Mouse (Mus musculus) left cerebral cortex, adult 18-20 months (tissue): ENCODE results near the gene Ms4a4d. TPM values are rescaled to one million over a fixed set of nuclear protein-coding genes. Genes with fewer than 3 reads are reported as not detected.
"Not testable (repeated sequence)": the region's sequence is repeated elsewhere in the genome, so short reads cannot be mapped to it uniquely, and the experiment has no call there.

Source experiments
- DNase-seq, 2 experiments: peaks; one replicate each; pipeline ENCODE4 v3.0.0; 2021 to 2022; ENCODE audit warnings: low spot score in 2 of 2, mixed read lengths in 1 of 2
- total RNA-seq, 2 experiments: library from RNA; stranded (reverse); gene quantifications; 2 replicates each; pipeline ENCODE4 v1.2.3; 2021

Gene Ms4a4d
- total RNA-seq, 2 experiments from 2014 or later, result not detected

DNA sequence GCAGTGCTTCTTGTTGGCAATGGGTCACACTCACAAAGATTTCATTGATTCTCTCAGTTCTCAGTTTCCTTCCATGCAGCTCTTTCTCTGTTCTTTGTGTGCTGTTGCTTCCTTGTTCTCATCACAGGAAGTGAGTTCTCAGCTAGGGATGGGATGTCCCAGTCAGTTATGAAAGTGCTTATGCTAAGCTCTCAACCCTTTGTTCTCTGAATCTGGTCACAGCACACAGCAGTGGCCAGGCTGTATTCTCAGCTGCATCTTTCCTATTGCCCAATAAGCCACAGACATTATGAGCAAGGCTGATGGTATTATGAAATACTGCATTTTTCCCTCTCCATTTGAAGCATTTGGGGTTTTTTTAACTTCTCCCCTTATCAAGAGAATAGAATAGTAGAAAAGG, 23.0 kb downstream of the Ms4a4d start:
- not testable (repeated sequence) for DNase-seq

DNA sequence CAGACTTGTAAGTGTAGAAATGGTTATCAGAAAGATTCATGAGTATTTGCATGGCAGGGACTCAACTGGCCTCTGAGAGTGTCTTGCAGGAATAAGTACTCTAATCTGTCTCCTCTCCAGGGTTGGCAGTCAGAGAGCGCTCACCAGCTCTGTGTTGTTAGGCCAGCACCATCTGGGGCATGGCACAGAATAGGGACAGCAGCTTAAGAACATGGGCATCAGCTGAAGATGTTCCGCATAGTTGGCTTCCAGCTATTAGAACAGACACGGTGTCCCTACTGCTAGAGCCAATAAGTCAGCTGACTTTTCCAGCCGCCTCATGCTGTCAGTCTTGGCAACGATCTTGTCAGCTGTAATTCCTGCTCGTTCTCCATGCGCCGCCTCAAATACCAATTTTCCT, 38.4 kb downstream of the Ms4a4d start:
- DNase-seq, result no peak

DNA sequence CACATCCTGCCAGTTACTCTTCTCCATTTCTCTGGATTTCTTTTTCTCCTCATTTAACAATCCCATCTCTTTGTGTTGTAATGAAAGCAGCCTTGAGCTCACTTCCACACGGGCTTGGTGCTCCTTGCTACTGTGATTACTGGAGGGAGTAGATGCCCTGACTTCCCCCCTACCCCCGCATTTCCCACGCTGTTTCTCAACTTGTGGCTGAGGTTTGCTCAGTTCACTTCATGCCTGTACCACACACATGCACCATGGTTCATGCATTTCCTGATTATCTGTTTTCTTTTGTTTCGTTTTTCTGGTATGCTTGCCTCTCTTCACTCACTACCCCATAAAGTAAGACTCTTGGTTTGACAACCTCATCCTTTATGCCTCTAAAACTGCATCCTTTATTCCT, 52.6 kb downstream of the Ms4a4d start:
- no peak for DNase-seq

DNA sequence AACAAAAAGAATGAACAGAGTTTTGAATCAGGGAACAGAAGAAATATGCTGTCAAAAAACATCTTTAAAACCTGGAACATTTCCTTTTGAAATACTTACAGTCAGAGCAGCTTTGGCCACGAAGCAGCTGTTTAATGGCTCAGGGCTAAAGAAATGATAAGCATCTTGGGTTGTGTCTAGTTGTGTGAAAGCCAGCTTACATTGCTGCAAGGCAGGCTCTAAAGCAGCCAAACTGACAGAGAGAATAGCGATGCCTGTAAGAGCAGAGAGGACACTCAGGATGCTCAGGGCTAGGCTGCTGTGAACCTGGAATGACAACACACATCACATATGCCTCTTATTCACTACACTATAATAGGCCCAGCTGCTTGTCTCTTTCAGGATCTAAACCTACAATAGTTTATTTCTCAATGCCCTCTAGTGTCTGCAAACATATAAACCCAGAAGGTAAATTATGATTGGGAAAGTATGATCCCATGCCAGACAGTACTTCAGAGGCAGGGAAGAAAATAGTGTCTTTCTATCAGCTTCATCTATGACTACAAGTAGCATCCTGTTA, 53.4 kb downstream of the Ms4a4d start:
- DNase-seq, result no peak

DNA sequence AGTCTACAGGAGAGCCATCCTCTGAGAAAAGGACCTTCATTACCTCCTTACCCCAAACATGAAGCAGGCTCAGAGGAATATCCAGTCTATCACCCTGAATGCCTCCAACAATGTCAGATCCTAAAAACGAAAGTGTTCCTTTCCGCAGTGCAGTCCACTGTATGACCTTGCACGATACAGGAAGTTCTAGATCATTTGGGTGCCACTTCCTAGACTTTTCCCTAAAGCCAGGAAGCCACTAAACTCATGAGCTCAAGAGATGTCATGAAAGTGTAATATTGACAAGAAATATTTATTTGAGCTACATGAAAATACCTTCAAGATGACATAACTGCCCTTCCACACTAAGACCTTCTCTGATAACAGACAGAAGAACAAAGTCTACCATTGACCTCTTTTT, 64.7 kb downstream of the Ms4a4d start:
- DNase-seq, result no peak

DNA sequence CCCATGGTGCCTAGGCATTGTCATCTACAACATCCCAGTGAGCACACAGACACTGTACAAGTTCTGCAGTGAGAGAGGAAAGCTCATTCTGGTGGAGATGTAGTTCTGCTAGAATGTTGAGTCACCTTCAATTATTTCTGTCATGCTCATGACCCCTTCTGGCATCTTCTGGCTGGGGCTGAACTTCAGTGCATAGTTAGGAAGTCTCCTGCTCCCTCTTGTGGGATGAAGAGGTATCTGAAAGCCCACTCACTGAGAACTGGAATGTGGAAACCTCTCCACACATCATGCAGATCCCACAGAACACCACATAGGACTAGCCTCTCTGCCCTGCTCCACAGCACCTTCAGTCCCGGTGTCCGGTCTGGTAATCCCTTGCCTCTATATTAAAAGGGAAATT, 65.4 kb downstream of the Ms4a4d start:
- DNase-seq, result peak; percentile 9 to 21

DNA sequence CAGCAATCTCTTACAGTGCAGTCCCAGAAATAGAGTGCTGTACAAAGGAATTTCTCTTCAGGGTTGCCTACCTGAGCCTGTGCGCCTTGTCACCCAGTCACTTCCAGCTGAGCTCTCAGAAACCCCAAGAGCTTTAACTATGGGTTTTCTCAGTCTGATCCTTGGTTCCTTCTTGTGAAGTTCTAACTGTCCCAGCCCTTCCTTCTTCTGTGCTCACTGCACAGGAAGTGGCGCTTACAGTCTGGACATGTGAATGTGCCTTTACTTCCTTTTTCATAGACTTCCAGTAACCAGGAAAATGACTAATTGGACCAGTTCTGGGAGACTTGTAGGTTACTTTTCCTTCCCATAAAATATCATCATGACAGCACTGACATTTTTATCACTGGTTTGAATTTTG, 68.0 kb downstream of the Ms4a4d start, which contains the start of gene Ms4a6d:
Gene Ms4a6d, minus strand, starts transcription at position 247 of the 400 bp plus-strand sequence.
- no peak for DNase-seq

Other genes starting within 250 kb of the Ms4a4d start
- gene Ms4a14, start 222.3 kb upstream of the Ms4a4d start, total RNA-seq, result not detected
- gene Ms4a7, start 200.7 kb upstream of the Ms4a4d start, total RNA-seq, result under 1 TPM; 0.42 to 0.91 TPM
- gene Ms4a4a, start 161.3 kb upstream of the Ms4a4d start, total RNA-seq, result 1 to 10 TPM in 1 of 2 experiments, under 1 TPM in 1; 0.70 to 1.1 TPM
- gene Ms4a4c, start 132.0 kb upstream of the Ms4a4d start, total RNA-seq, result under 1 TPM in 1 of 2 experiments, not detected in 1; 0.75 TPM
- not detected for gene Ms4a4b, start 93.2 kb upstream of the Ms4a4d start, total RNA-seq
- gene Ms4a6c, start 67.4 kb upstream of the Ms4a4d start, total RNA-seq, result 1 to 10 TPM in 1 of 2 experiments, under 1 TPM in 1; 0.96 to 1.9 TPM
- gene Gm8369, start 50.9 kb upstream of the Ms4a4d start, total RNA-seq, result under 1 TPM; 0.49 to 0.84 TPM
- 1 to 10 TPM; 1.4 to 3.1 TPM for gene Ms4a6b, start 20.3 kb upstream of the Ms4a4d start, total RNA-seq
- gene Ms4a6d, start 68.0 kb downstream of the Ms4a4d start, total RNA-seq, result 1 to 10 TPM; 1.4 to 2.1 TPM
- not detected for gene Ms4a2, start 86.9 kb downstream of the Ms4a4d start, total RNA-seq
- not detected for gene Ms4a3, start 104.0 kb downstream of the Ms4a4d start, total RNA-seq
- gene Oosp2, start 123.8 kb downstream of the Ms4a4d start, total RNA-seq, result not detected
- gene Oosp1, start 154.3 kb downstream of the Ms4a4d start, total RNA-seq, result not detected
- not detected for gene Oosp3, start 160.3 kb downstream of the Ms4a4d start, total RNA-seq
- not detected for gene Gif, start 210.8 kb downstream of the Ms4a4d start, total RNA-seq
- 10 to 100 TPM; 39.3 to 43.3 TPM for gene Mrpl16, start 233.6 kb downstream of the Ms4a4d start, total RNA-seq